Mouse (Mus musculus) kidney, adult 2 months (tissue): ENCODE measurements around the gene Zfp768.

Source experiments
- CTCF ChIP-seq: fragments of 200-500 bp; conservative IDR thresholded peaks from 2 replicates; pipeline ENCODE4 v1.5.1; 2011; ENCODE audit warnings: low read depth, mild to moderate bottlenecking, control low read depth, low read length, moderate library complexity, mixed read lengths; ENCODE audit not compliant: insufficient read depth, insufficient read length
- POLR2A ChIP-seq: fragments of 200-500 bp; IDR thresholded peaks from one replicate; pipeline ENCODE4 v1.6.1; 2011; ENCODE audit warnings: low read depth, low read length, control low read depth

- TF ChIP-seq CTCF (no peak), POLR2A (no peak)
Measured at GRCm38 (mm10) chr7:127297586-127298193, 47.7 kb downstream of the Zfp768 start.
